Mouse (Mus musculus) neural tube, embryonic 11.5 days (tissue): ENCODE measurements at regions not wholly inside any gene's neighbourhood (a gene's known extent, or its start where the extent isn't known, plus 50 kb on each side); places are given as distances from the start of the nearest gene placed in this dataset.

ENCODE experiments used
- ATAC-seq: fragments of 200-750 bp; cut with Nextera tagmentation; 2 replicates; pipeline ENCODE4 v1.8.0; 2017; ENCODE audit warnings: moderate number of reproducible peaks, mild to moderate bottlenecking, moderate TSS enrichment, moderate library complexity; ENCODE audit not compliant: insufficient read depth, low FRiP score, low TSS enrichment
- DNase-seq: peaks from one replicate; pipeline ENCODE4 v3.0.0-alpha.2; 2015; ENCODE audit warnings: low spot score
- H3K27ac ChIP-seq: fragments of 300-500 bp; sonication (generic); 2 replicates; pipeline ENCODE4 v1.5.1; 2014; ENCODE audit warnings: low read depth, mild to moderate bottlenecking, low read length
- H3K27me3 ChIP-seq: fragments of 300-500 bp; sonication (generic); 2 replicates; pipeline ENCODE4 v1.6.1; 2014; ENCODE audit warnings: mild to moderate bottlenecking, low read length, mixed read lengths; ENCODE audit not compliant: control insufficient read depth, insufficient read depth
- H3K36me3 ChIP-seq: fragments of 300-500 bp; sonication (generic); 2 replicates; pipeline ENCODE4 v1.6.1; 2014; ENCODE audit warnings: mild to moderate bottlenecking, low read length, moderate library complexity, mixed read lengths; ENCODE audit not compliant: control insufficient read depth, insufficient read depth
- H3K4me1 ChIP-seq: fragments of 300-500 bp; sonication (generic); 2 replicates; pipeline ENCODE4 v1.6.1; 2014; ENCODE audit warnings: low read length, mixed read lengths; ENCODE audit not compliant: control insufficient read depth, insufficient read depth
- H3K4me2 ChIP-seq: fragments of 300-500 bp; sonication (generic); 2 replicates; pipeline ENCODE4 v1.6.1; 2014; ENCODE audit warnings: low read depth, mild to moderate bottlenecking, moderate library complexity
- H3K4me3 ChIP-seq: fragments of 300-500 bp; sonication (generic); 2 replicates; pipeline ENCODE4 v1.5.1; 2014; ENCODE audit warnings: low read depth, low read length
- H3K9ac ChIP-seq: fragments of 300-500 bp; sonication (generic); 2 replicates; pipeline ENCODE4 v1.6.1; 2014; ENCODE audit warnings: mild to moderate bottlenecking, low read length
- H3K9me3 ChIP-seq: fragments of 300-500 bp; sonication (generic); 2 replicates; pipeline ENCODE4 v1.6.1; 2016; ENCODE audit warnings: low read length; ENCODE audit not compliant: control insufficient read depth
- WGBS: fragments of 180-500 bp; shearing (Covaris S2); extraction: QIAGEN DNeasy Blood & Tissue Kit; methylation state at CpG from one replicate; pipeline ENCODE4 v1.1.7; 2014; 5-methylcytosine and 5-hydroxymethylcytosine counted together

DNA sequence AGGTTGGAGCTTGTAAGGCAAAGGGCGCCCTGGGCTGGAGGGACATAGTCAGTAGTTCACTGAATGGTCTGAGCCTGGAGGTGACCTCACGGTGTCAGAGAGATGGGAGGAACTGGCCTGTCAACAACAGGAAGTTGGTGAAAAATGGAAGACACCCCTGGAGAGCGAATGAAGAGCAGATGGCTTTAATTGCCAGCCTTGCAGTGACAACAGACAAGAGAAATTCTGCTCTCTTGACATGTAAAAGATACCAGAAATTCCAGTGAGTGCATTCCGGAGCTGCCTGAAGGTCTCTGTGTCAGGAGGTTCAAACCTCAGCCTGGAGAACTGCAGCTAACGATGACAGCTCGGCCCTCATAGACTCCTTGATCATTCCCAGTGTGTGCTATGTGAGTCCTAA lies 318.3 kb upstream of the Gm5148 start:
- H3K9me3 ChIP-seq, result no peaks in the 10 kb centered on the region
- no peak overlapping the region for H3K27ac ChIP-seq
- H3K27me3 ChIP-seq, result no peaks in the 10 kb centered on the region
- 44% methylated on average over 6 of the region's 6 CpGs for WGBS
- H3K4me3 ChIP-seq, result no peak overlapping the region
- DNase-seq, result no peak
- no peak overlapping the region for H3K9ac ChIP-seq
- no peak overlapping the region for H3K4me2 ChIP-seq
- H3K4me1 ChIP-seq, result no peaks in the 10 kb centered on the region
- no peaks in the 10 kb centered on the region for H3K36me3 ChIP-seq
- ATAC-seq, result no peak

DNA sequence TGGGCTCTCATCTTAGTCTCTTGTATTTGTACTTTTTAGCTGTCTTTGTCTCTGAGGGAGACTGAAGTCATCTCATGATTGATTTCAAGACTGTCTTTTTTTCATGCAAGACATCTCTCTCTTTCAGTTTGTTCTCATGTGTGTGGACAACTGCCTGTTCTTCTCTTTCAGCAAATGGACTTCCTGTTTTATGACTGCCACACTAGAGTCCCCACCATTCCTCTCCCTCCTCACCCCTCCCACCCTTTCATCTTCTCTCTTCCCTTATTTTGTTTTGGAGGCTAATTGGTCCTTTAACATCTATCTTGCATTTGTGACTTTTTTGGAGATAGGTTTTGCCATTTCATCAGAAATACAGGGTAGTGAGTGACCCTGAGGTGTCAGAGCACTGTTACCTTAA lies 311.8 kb upstream of the Gm5148 start:
- Histone ChIP-seq H3K9ac (no peak overlapping the region), H3K27ac (no peak overlapping the region), H3K9me3 (no peaks in the 10 kb centered on the region), H3K4me2 (no peak overlapping the region), H3K4me3 (no peak overlapping the region), H3K27me3 (no peaks in the 10 kb centered on the region), H3K36me3 (no peaks in the 10 kb centered on the region), H3K4me1 (no peaks in the 10 kb centered on the region)
- DNase-seq, result no peak
- no peak for ATAC-seq

DNA sequence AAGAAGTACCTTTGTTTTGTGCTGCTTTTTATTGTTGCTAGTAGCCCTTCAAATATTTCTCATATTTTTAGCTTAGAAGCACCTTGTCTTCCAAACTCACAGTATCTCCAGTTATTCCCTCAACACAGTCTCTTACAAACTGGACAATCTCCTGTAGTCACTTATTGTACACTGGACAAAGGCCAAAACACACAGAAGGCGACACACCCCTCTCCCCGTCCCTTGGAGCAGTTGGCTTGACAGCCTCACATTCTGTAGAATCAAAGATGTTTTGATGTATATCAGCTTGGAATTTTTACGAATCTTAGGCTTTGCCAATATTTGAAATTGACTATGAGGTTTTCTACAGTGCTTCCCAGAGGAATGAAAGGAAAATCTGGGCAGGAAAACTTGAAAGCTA lies 309.8 kb upstream of the Gm5148 start:
- H3K36me3 ChIP-seq, result no peaks in the 10 kb centered on the region
- no peak overlapping the region for H3K9ac ChIP-seq
- H3K4me2 ChIP-seq, result no peak overlapping the region
- no peak for DNase-seq
- no peak overlapping the region for H3K4me3 ChIP-seq
- H3K27ac ChIP-seq, result no peak overlapping the region
- H3K27me3 ChIP-seq, result no peaks in the 10 kb centered on the region
- no peaks in the 10 kb centered on the region for H3K4me1 ChIP-seq
- no peaks in the 10 kb centered on the region for H3K9me3 ChIP-seq
- WGBS, result 74% methylated on average over 3 of the region's 3 CpGs
- no peak for ATAC-seq

DNA sequence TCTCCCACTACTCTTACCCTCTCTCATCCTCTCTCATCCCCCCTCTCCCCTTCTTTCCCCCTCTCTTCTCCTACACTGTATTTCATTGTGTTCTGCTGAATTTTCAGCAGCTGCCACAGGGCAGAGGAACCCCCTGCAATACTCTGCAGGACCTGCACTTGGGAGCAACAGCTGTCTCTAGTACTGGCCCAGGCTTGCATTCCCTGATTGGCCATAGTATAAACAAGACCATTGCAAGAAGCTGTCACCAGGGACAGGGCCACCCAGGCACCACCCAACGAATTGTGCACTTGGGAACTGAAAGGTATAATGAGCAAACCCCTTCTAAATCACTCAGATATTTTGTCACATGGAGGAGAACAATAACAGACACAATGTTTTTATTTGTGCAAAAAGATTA lies 290.5 kb upstream of the Gm5148 start:
- no peak for DNase-seq
- no peak overlapping the region for H3K27ac ChIP-seq
- no peaks in the 10 kb centered on the region for H3K36me3 ChIP-seq
- WGBS, result 42% methylated on average over 1 of the region's 1 CpGs
- ATAC-seq, result no peak
- no peak overlapping the region for H3K4me3 ChIP-seq
- no peaks in the 10 kb centered on the region for H3K4me1 ChIP-seq
- H3K9ac ChIP-seq, result no peak overlapping the region
- H3K27me3 ChIP-seq, result no peaks in the 10 kb centered on the region
- no peaks in the 10 kb centered on the region for H3K9me3 ChIP-seq
- no peak overlapping the region for H3K4me2 ChIP-seq

DNA sequence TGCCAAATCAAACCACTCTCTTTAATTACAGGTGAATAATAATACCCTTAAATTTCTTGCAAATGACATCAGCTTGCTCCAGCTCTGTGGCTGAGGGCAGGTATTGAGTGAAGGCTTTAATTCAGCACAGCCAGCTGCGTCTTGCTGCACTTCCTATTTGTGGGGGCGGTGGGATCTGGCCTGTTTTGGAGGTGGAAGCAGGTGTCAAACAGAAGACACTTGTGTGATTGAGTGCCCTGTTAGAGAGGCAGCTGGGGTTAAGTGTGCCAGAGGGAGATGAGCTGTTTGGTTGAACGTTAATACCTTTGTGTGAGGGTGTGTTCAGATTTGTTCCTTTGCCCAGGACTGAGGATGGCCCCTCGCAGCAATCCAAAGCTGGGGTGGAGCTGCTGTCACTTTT lies 284.9 kb upstream of the Gm5148 start:
- H3K9me3 ChIP-seq, result no peaks in the 10 kb centered on the region
- H3K4me3 ChIP-seq, result no peak overlapping the region
- DNase-seq, result no peak
- H3K27ac ChIP-seq, result no peak overlapping the region
- H3K36me3 ChIP-seq, result no peaks in the 10 kb centered on the region
- H3K4me2 ChIP-seq, result no peak overlapping the region
- whole genome bisulfite sequencing, result 38% methylated on average over 4 of the region's 4 CpGs
- H3K4me1 ChIP-seq, result no peaks in the 10 kb centered on the region
- H3K27me3 ChIP-seq, result no peaks in the 10 kb centered on the region
- ATAC-seq, result no peak
- no peak overlapping the region for H3K9ac ChIP-seq

DNA sequence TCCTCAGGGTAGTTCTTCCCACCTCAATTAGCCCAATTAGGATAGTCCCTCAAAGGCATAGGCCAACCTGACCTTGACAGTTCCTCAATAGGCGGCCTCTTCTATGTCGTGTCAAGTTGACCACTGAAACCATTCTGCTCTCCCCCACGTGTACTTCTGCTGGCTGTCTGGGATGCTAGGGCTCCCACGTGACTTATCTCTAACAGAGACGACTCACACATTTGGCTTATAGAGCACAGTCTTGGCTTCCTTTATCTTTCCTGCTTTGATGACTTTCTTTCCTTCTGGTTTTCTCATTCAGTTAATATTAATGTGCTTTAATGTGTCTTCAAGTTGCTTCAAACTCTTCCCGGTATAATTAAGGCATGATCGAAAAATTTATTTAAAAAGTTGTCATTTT lies 284.0 kb upstream of the Gm5148 start:
- H3K9ac ChIP-seq, result no peak overlapping the region
- H3K27me3 ChIP-seq, result no peaks in the 10 kb centered on the region
- 81% methylated on average over 7 of the region's 7 CpGs for WGBS
- H3K4me1 ChIP-seq, result no peaks in the 10 kb centered on the region
- no peaks in the 10 kb centered on the region for H3K36me3 ChIP-seq
- H3K4me2 ChIP-seq, result no peak overlapping the region
- no peaks in the 10 kb centered on the region for H3K9me3 ChIP-seq
- ATAC-seq (no peak), DNase-seq (no peak)
- no peak overlapping the region for H3K27ac ChIP-seq
- H3K4me3 ChIP-seq, result no peak overlapping the region

DNA sequence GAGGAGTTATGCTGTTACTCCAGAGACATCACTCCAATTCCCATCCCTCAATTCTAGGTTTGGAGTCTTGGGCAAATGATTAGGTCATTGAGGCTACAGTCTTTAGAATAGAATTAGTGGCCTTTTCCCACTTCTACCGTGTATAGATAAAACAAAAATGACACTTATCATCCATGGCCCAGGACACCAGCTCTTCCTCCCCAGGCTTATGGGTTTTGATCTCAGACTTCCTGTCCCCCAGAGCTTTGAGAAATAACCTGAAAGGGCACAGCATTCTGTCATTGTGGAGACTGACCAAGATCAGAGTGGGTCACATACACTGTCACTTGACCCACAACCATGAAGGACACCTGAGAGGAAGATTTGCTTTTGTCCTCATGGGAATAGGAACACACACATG lies 283.3 kb upstream of the Gm5148 start:
- H3K27ac ChIP-seq, result no peak overlapping the region
- 77% methylated on average over 1 of the region's 1 CpGs for WGBS
- ATAC-seq, result no peak
- DNase-seq, result no peak
- H3K4me3 ChIP-seq, result no peak overlapping the region
- no peaks in the 10 kb centered on the region for H3K36me3 ChIP-seq
- no peak overlapping the region for H3K4me2 ChIP-seq
- H3K9ac ChIP-seq, result no peak overlapping the region
- H3K9me3 ChIP-seq, result no peaks in the 10 kb centered on the region
- no peaks in the 10 kb centered on the region for H3K27me3 ChIP-seq
- no peaks in the 10 kb centered on the region for H3K4me1 ChIP-seq

DNA sequence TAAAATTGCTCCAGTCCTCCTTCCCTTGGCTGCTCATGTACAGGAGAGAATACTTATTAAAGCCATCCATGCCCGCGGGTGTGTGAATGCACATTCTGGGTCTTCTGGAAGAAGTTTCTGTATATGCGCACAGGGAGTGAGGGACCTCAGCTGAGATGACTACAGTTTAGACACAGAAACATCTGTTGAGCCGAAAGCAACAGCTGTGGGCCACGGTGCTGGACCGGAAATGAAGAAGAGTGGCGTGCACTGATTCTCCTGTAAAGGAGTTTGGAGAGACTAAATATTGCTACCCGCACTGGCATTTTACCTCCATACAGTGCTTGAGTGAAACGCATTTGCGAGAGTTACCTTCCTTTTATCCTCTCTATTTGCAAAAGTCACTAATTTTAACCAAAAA lies 278.0 kb upstream of the Gm5148 start:
- no peak overlapping the region for H3K27ac ChIP-seq
- no peaks in the 10 kb centered on the region for H3K27me3 ChIP-seq
- no peak overlapping the region for H3K4me2 ChIP-seq
- 92% methylated on average over 10 of the region's 10 CpGs for WGBS
- no peaks in the 10 kb centered on the region for H3K4me1 ChIP-seq
- ATAC-seq (no peak), DNase-seq (no peak)
- no peaks in the 10 kb centered on the region for H3K36me3 ChIP-seq
- no peak overlapping the region for H3K9ac ChIP-seq
- H3K4me3 ChIP-seq, result no peak overlapping the region
- H3K9me3 ChIP-seq, result no peaks in the 10 kb centered on the region

DNA sequence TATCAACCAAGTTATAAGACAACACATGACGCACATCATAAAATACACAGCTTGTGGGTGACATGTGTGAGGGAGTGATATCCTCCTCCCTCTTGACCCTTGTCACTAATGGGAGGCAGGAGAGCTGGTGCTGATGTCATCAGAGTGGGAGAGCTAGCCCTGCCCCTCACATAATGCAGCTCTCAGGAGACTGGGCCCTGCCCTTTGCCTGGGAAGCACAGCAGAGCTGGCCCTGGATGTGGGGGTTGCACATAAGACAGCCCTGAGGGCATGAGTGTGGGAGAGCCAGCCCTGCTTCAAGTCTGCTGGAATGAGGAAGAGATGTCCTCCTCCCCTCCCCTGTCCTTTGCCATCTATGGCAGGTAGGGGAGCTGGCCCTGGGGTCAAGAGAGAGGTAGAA lies 275.5 kb upstream of the Gm5148 start:
- H3K4me2 ChIP-seq, result no peak overlapping the region

More for the DNA sequence above, 275.5 kb upstream of the Gm5148 start:
- WGBS, result 94% methylated on average over 1 of the region's 1 CpGs
- H3K9me3 ChIP-seq, result no peaks in the 10 kb centered on the region
- no peak overlapping the region for H3K27ac ChIP-seq
- ATAC-seq (no peak), DNase-seq (no peak)
- no peaks in the 10 kb centered on the region for H3K27me3 ChIP-seq
- no peaks in the 10 kb centered on the region for H3K4me1 ChIP-seq
- H3K36me3 ChIP-seq, result no peaks in the 10 kb centered on the region
- no peak overlapping the region for H3K4me3 ChIP-seq
- H3K9ac ChIP-seq, result no peak overlapping the region
